Mouse (Mus musculus) ES-Bruce4 (cell line): ENCODE data around the gene Limk2. TPM values are rescaled to one million over a fixed set of nuclear protein-coding genes. Genes with fewer than 3 reads are reported as not detected.

ENCODE experiments used
- H3K27ac ChIP-seq: 2 replicates; pipeline ENCODE4 v1.5.1; 2012; ENCODE audit warnings: low read length, inconsistent platforms; ENCODE audit not compliant: insufficient read depth
- H3K27me3 ChIP-seq: 2 replicates; pipeline ENCODE4 v1.6.1; 2012; ENCODE audit warnings: mild to moderate bottlenecking, low read length, inconsistent platforms; ENCODE audit not compliant: control insufficient read depth, poor library complexity, insufficient read depth, severe bottlenecking
- H3K36me3 ChIP-seq: 2 replicates; pipeline ENCODE4 v1.6.1; 2012; ENCODE audit warnings: inconsistent platforms, mild to moderate bottlenecking, low read length, moderate library complexity; ENCODE audit not compliant: control insufficient read depth, poor library complexity, insufficient read depth, severe bottlenecking
- H3K4me1 ChIP-seq: one replicate; pipeline ENCODE4 v1.8.1; 2011; ENCODE audit warnings: low read length; ENCODE audit not compliant: control insufficient read depth, insufficient read depth
- H3K4me3 ChIP-seq: 2 replicates; pipeline ENCODE4 v1.5.1; 2011; ENCODE audit warnings: low read depth, mild to moderate bottlenecking, low read length
- H3K9ac ChIP-seq: 2 replicates; pipeline ENCODE4 v1.6.1; 2012; ENCODE audit warnings: low read depth, mild to moderate bottlenecking, inconsistent platforms; ENCODE audit not compliant: poor library complexity, severe bottlenecking
- H3K9me3 ChIP-seq: replicated peaks from 2 replicates; pipeline ENCODE4 v1.6.1; 2012; ENCODE audit warnings: mild to moderate bottlenecking, low read length, inconsistent platforms; ENCODE audit not compliant: control insufficient read depth, poor library complexity, insufficient read depth, severe bottlenecking
- CTCF ChIP-seq: IDR thresholded peaks from one replicate; pipeline ENCODE4 v1.8.1; 2011; ENCODE audit warnings: low read depth, low read length
- EP300 ChIP-seq: IDR thresholded peaks from 2 replicates; pipeline ENCODE4 v1.6.1; 2011; ENCODE audit warnings: low read depth, low read length; ENCODE audit not compliant: insufficient read depth
- POLR2A ChIP-seq: IDR thresholded peaks from one replicate; pipeline ENCODE4 v1.8.1; 2011; ENCODE audit warnings: low read length; ENCODE audit not compliant: insufficient read depth
- polyA plus RNA-seq: library from polyadenylated mRNA; stranded (reverse); fragments of >200 nt; gene quantifications from 2 replicates; pipeline ENCODE4 v1.2.4, GENCODE M21; 2011; ENCODE audit warnings: low read depth; ENCODE audit not compliant: missing spikeins, insufficient read depth, insufficient read length

Limk2 gene
- polyA plus RNA-seq, 1 experiment, result 186 TPM

- no peak overlapping the region for H3K9ac ChIP-seq
- H3K27me3 ChIP-seq, result no peaks in the 10 kb centered on the region
- no peak overlapping the region for H3K4me3 ChIP-seq
- H3K9me3 ChIP-seq, result no peaks in the 10 kb centered on the region
- TF ChIP-seq POLR2A (no peak), CTCF (no peak), EP300 (no peak)
- no peak overlapping the region for H3K27ac ChIP-seq
- H3K36me3 ChIP-seq, result peaks cover 37% of the 10 kb centered on the region
- H3K4me1 ChIP-seq, result no peaks in the 10 kb centered on the region
Measured at GRCm38 (mm10) chr11:3311586-3312347, 97.2 kb downstream of the Limk2 start.

- H3K4me1 ChIP-seq, result no peaks in the 10 kb centered on the region
- H3K27me3 ChIP-seq, result no peaks in the 10 kb centered on the region
- no peak overlapping the region for H3K27ac ChIP-seq
- H3K4me3 ChIP-seq, result no peak overlapping the region
- H3K9me3 ChIP-seq, result no peaks in the 10 kb centered on the region
- peaks cover 37% of the 10 kb centered on the region for H3K36me3 ChIP-seq
- no peak overlapping the region for H3K9ac ChIP-seq
- TF ChIP-seq CTCF, result no peak
- no peak for TF ChIP-seq EP300
- no peak for TF ChIP-seq POLR2A
Measured at GRCm38 (mm10) chr11:3310789-3311585, 98.0 kb downstream of the Limk2 start.

GRCm38 (mm10) chr11:3309884-3310283, 99.1 kb downstream of the Limk2 start:
- no peak overlapping the region for H3K9ac ChIP-seq
- TF ChIP-seq EP300 (no peak), CTCF (no peak), POLR2A (no peak)
- H3K36me3 ChIP-seq, result peaks cover 47% of the 10 kb centered on the region
- no peaks in the 10 kb centered on the region for H3K4me1 ChIP-seq
- H3K27me3 ChIP-seq, result no peaks in the 10 kb centered on the region
- no peaks in the 10 kb centered on the region for H3K9me3 ChIP-seq
- H3K4me3 ChIP-seq, result no peak overlapping the region
- H3K27ac ChIP-seq, result no peak overlapping the region

GRCm38 (mm10) chr11:3307875-3308274, 101.1 kb downstream of the Limk2 start:
- Histone ChIP-seq H3K4me1 (no peaks in the 10 kb centered on the region), H3K36me3 (peaks cover 52% of the 10 kb centered on the region), H3K27ac (no peak overlapping the region), H3K4me3 (no peak overlapping the region), H3K9ac (no peak overlapping the region), H3K9me3 (no peaks in the 10 kb centered on the region), H3K27me3 (no peaks in the 10 kb centered on the region)
- TF ChIP-seq POLR2A (no peak), CTCF (no peak), EP300 (no peak)

- Histone ChIP-seq H3K27me3 (no peaks in the 10 kb centered on the region), H3K9ac (no peak overlapping the region), H3K36me3 (peaks cover 66% of the 10 kb centered on the region), H3K4me3 (no peak overlapping the region), H3K27ac (no peak overlapping the region), H3K4me1 (no peaks in the 10 kb centered on the region), H3K9me3 (no peaks in the 10 kb centered on the region)
- no peak for TF ChIP-seq POLR2A
- no peak for TF ChIP-seq CTCF
- TF ChIP-seq EP300, result no peak
Measured at GRCm38 (mm10) chr11:3305821-3306220, 103.2 kb downstream of the Limk2 start.

GRCm38 (mm10) chr11:3302792-3303191, 106.2 kb downstream of the Limk2 start:
- peaks cover 64% of the 10 kb centered on the region for H3K36me3 ChIP-seq
- no peaks in the 10 kb centered on the region for H3K27me3 ChIP-seq
- peak overlapping the region; percentile 20; the same call in 1 of the 2 replicates for H3K27ac ChIP-seq
- H3K4me1 ChIP-seq, result no peaks in the 10 kb centered on the region
- H3K4me3 ChIP-seq, result no peak overlapping the region
- TF ChIP-seq CTCF (no peak), EP300 (no peak), POLR2A (no peak)
- no peaks in the 10 kb centered on the region for H3K9me3 ChIP-seq
- H3K9ac ChIP-seq, result no peak overlapping the region
